Mouse (Mus musculus): ENCODE data around the gene Mllt11. TPM values are rescaled to one million over a fixed set of nuclear protein-coding genes. Genes with fewer than 3 reads are reported as not detected.

The Mllt11 gene
- polyA plus RNA-seq, 1 experiment from 2014 or later: 282 TPM

DNA sequence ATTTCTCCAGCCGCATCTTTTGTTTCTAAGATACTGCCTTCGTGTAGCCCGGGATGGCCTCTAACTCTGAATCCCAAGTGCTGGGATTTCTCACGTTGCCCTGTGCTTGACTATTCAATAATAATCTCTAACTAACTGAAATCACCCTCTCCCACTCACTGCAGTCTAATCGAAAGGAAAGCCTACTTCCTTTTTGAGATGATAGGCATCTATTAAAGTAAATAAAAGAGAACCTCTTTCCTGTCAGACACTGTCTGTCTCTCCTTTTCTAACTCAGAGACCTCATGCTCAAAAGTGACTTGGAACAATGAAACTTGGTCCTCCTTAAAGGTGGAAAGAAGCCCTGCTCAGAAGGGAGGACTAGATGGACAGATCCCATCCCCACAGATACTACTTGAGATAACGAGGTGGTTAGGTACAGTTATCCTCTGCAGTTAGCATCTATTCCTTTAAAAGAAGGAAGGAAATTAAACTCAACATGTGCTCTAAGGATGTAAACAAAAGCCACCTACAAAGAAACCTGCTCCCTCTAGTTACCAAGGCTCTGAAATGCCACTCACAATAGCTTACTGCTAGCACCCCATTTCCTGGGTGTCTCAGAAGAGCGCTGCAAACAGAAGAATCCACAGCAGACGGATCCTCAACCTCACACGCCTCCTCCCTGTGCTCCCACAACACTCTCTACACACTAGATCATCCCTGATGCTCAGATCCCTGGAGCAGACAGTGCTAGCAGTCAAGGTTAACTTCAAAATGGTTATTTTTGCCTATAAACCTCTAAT lies 47.0 kb downstream of the Mllt11 start:
- no peak overlapping the region for H3K4me3 ChIP-seq (ENCODE audit: low read length)
- H3K9me3 ChIP-seq (ENCODE audit: control insufficient read depth, low read length): no peaks in the 10 kb centered on the region
- no peak overlapping the region for H3K27ac ChIP-seq (ENCODE audit: low read depth, low read length)
- 95% methylated on average over 9 of the region's 9 CpGs for WGBS
- no peak for ATAC-seq
- no peaks in the 10 kb centered on the region for H3K27me3 ChIP-seq (replicated peaks; ENCODE audit: control insufficient read depth, insufficient read depth, low read length)
- H3K36me3 ChIP-seq (ENCODE audit: control insufficient read depth, insufficient read depth, low read length): peaks cover 14% of the 10 kb centered on the region
- H3K9ac ChIP-seq (ENCODE audit: low read depth, low read length): no peak overlapping the region
- H3K4me2 ChIP-seq (ENCODE audit: low read length): no peak overlapping the region
- H3K4me1 ChIP-seq (ENCODE audit: control insufficient read depth, insufficient read depth, low read depth, low read length): no peaks in the 10 kb centered on the region

DNA sequence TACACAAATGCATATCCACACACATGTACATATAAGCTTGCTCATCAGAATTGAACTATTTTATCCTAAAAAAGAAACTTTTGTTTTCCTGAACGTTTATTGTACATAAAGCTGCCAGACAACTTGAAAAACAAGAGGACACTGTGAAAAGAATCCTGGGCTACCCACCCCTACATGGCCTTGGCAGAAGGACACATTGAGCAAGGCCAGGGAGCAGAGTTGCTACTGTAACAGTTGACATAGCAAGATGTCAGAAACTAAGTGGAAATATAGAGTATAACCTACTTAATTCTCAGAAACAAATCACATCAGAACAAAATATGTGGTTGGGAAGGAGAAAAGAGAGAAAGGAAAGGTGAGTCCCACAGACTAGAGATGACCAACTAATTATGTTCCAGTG lies 50.1 kb downstream of the Mllt11 start:
- Histone ChIP-seq H3K36me3 (ENCODE audit: control insufficient read depth, insufficient read depth, low read length) (peaks cover 3% of the 10 kb centered on the region; the same call in 1 of the 2 replicates), H3K27me3 (replicated peaks; ENCODE audit: control insufficient read depth, insufficient read depth, low read length) (no peaks in the 10 kb centered on the region), H3K9me3 (ENCODE audit: control insufficient read depth, low read length) (no peaks in the 10 kb centered on the region), H3K4me2 (ENCODE audit: low read length) (no peak overlapping the region), H3K9ac (ENCODE audit: low read depth, low read length) (no peak overlapping the region), H3K4me3 (ENCODE audit: low read length) (no peak overlapping the region), H3K27ac (ENCODE audit: low read depth, low read length) (no peak overlapping the region), H3K4me1 (ENCODE audit: control insufficient read depth, insufficient read depth, low read depth, low read length) (no peaks in the 10 kb centered on the region)
- ATAC-seq: no peak
- 61% methylated on average over 1 of the region's 1 CpGs for WGBS

DNA sequence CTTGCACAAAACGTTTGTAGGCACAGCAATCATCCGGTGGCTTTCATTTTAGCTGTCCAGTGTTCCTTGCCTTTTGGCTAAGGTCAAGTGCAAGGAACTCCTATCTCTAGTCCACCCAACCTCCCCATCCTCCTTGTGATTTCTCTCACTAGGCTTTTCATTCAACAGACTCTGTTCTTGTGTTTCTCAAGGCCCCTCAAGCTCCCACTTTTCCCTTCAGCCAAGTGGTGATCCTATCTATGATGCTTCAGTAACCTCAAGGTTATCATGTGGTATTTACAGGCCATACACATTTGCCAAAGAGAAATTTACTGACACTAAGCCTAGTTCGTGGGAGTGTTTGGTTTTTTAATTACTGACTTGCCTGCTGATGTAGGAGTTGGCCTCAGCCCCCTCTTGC lies 52.1 kb downstream of the Mllt11 start:
- no peak for ATAC-seq
- no peak overlapping the region for H3K9ac ChIP-seq (ENCODE audit: low read depth, low read length)
- H3K27ac ChIP-seq (ENCODE audit: low read depth, low read length): no peak overlapping the region
- H3K4me3 ChIP-seq (ENCODE audit: low read length): no peak overlapping the region
- H3K9me3 ChIP-seq (ENCODE audit: control insufficient read depth, low read length): no peaks in the 10 kb centered on the region
- WGBS: 74% methylated on average over 3 of the region's 3 CpGs
- H3K4me1 ChIP-seq (ENCODE audit: control insufficient read depth, insufficient read depth, low read depth, low read length): no peaks in the 10 kb centered on the region
- no peak overlapping the region for H3K4me2 ChIP-seq (ENCODE audit: low read length)
- H3K27me3 ChIP-seq (replicated peaks; ENCODE audit: control insufficient read depth, insufficient read depth, low read length): no peaks in the 10 kb centered on the region
- no peaks in the 10 kb centered on the region for H3K36me3 ChIP-seq (ENCODE audit: control insufficient read depth, insufficient read depth, low read length)

DNA sequence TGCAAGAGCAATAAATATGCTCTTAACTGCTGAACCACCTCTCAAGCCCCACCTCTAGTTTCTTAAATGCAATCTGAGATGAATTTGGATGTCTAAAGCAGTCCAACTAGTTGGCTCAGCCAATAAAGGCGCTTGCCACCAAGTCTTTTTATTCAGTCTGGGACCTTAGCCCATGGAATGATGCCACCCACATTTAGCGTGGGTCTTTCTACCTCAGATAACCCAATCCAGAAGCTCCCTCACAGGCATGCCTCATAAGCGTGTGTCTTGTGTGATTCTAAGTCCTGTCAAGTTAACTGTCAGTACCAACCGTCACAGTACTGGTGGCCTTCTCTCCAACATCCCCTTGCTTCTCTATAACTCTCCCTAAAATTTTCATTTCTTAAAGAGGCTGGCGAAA lies 53.0 kb downstream of the Mllt11 start:
- H3K27ac ChIP-seq (ENCODE audit: low read depth, low read length): no peak overlapping the region
- WGBS: 84% methylated on average over 5 of the region's 5 CpGs
- H3K27me3 ChIP-seq (replicated peaks; ENCODE audit: control insufficient read depth, insufficient read depth, low read length): no peaks in the 10 kb centered on the region
- H3K4me1 ChIP-seq (ENCODE audit: control insufficient read depth, insufficient read depth, low read depth, low read length): peaks cover 2% of the 10 kb centered on the region; the same call in 1 of the 2 replicates
- H3K4me3 ChIP-seq (ENCODE audit: low read length): no peak overlapping the region
- H3K9me3 ChIP-seq (ENCODE audit: control insufficient read depth, low read length): no peaks in the 10 kb centered on the region
- ATAC-seq: no peak
- no peak overlapping the region for H3K9ac ChIP-seq (ENCODE audit: low read depth, low read length)
- no peak overlapping the region for H3K4me2 ChIP-seq (ENCODE audit: low read length)
- no peaks in the 10 kb centered on the region for H3K36me3 ChIP-seq (ENCODE audit: control insufficient read depth, insufficient read depth, low read length)

DNA sequence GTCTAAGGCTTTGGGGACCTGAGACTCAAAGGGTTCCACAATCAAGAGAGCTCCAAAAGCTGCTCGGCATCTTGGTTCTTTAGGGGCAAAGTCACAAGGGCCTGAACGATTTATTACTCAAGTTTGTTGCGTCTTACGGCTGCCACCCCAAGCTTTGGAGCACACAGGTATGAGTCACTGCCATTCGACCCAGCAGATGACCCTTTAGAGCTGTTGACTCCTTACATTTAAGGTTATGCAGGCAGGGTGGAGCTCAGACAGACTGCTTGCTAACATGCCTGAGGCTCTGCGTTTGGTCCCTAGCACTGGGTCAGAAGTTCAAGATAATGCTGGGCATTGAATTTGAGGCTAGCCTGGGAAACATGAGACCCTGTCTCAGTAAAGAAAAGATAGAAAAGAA lies 54.4 kb downstream of the Mllt11 start:
- 80% methylated on average over 6 of the region's 6 CpGs for WGBS
- no peak overlapping the region for H3K27ac ChIP-seq (ENCODE audit: low read depth, low read length)
- no peak overlapping the region for H3K4me3 ChIP-seq (ENCODE audit: low read length)
- no peaks in the 10 kb centered on the region for H3K9me3 ChIP-seq (ENCODE audit: control insufficient read depth, low read length)
- ATAC-seq: no peak
- H3K4me1 ChIP-seq (ENCODE audit: control insufficient read depth, insufficient read depth, low read depth, low read length): peaks cover 8% of the 10 kb centered on the region; the same call in 1 of the 2 replicates
- no peak overlapping the region for H3K4me2 ChIP-seq (ENCODE audit: low read length)
- peaks cover under 1% of the 10 kb centered on the region; the same call in 1 of the 2 replicates for H3K27me3 ChIP-seq (replicated peaks; ENCODE audit: control insufficient read depth, insufficient read depth, low read length)
- no peak overlapping the region for H3K9ac ChIP-seq (ENCODE audit: low read depth, low read length)
- H3K36me3 ChIP-seq (ENCODE audit: control insufficient read depth, insufficient read depth, low read length): peaks cover 4% of the 10 kb centered on the region

DNA sequence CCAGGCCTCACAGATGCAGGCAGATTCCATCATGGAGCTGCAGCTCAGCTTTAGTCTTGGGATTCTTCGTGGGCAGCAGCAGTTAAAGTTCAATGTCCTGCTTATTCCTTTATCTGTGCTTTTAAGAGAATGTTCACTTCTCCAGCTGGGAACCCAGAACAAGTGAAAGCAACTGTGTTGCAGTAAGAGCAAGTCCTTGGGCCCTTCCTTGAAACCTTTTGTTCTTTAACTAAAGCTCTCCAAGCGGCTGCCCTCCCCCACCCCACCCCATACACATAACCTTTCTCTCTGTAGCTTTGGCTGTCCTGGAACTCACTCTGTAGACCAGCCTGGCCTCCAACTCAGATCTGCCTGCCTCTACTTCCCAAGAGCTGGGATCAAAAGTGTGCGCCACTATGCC lies 55.5 kb downstream of the Mllt11 start:
- WGBS: 61% methylated on average over 3 of the region's 3 CpGs
- Histone ChIP-seq H3K27ac (ENCODE audit: low read depth, low read length) (no peak overlapping the region), H3K4me2 (ENCODE audit: low read length) (no peak overlapping the region), H3K36me3 (ENCODE audit: control insufficient read depth, insufficient read depth, low read length) (peaks cover 15% of the 10 kb centered on the region), H3K27me3 (replicated peaks; ENCODE audit: control insufficient read depth, insufficient read depth, low read length) (peaks cover 2% of the 10 kb centered on the region; the same call in 1 of the 2 replicates), H3K9ac (ENCODE audit: low read depth, low read length) (no peak overlapping the region), H3K4me1 (ENCODE audit: control insufficient read depth, insufficient read depth, low read depth, low read length) (peaks cover 8% of the 10 kb centered on the region; the same call in 1 of the 2 replicates), H3K4me3 (ENCODE audit: low read length) (no peak overlapping the region), H3K9me3 (ENCODE audit: control insufficient read depth, low read length) (no peaks in the 10 kb centered on the region)
- ATAC-seq: no peak

DNA sequence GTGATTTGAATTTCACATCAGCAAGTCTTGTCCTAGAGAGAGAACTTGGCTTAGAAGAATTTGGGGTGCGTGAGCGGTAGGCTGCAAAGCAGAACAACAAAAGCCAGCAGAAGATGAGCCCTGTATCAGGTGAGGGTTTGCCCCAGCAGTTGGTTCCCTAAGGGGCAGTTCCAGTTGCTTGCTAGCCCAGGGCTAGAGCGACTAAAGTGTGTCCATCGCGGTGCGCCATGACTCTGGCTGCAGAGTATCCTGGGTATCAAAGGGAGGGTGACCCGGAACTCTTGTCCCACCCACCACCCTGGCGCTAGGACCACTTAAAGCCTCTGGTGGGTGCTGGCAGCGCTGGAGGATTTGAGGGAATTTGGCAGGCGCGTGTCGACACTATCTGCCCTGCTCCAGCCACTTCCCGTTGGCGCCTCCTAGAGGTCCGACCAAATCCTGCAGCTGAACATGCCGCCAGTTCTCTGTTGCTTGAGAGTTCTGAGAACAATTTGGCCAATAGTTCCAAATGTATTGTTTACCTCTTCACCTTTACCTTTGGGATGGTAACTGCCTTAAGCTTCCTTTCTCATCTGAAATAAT lies 57.9 kb downstream of the Mllt11 start:
- H3K36me3 ChIP-seq (ENCODE audit: control insufficient read depth, insufficient read depth, low read length): peaks cover 37% of the 10 kb centered on the region
- H3K4me1 ChIP-seq (ENCODE audit: control insufficient read depth, insufficient read depth, low read depth, low read length): peaks cover 8% of the 10 kb centered on the region; the same call in 1 of the 2 replicates
- peak overlapping the region; percentile 49 for H3K4me2 ChIP-seq (ENCODE audit: low read length)
- 0 out of 2 replicates have a peak overlapping the region, but pooled peaks have one; percentile 1 for H3K4me3 ChIP-seq (ENCODE audit: low read length)
- peak overlapping the region; percentile 50; the same call in 1 of the 2 replicates for H3K9ac ChIP-seq (ENCODE audit: low read depth, low read length)
- peaks cover 6% of the 10 kb centered on the region for H3K27me3 ChIP-seq (replicated peaks; ENCODE audit: control insufficient read depth, insufficient read depth, low read length)
- ATAC-seq: peak; percentile 53
- no peak overlapping the region for H3K27ac ChIP-seq (ENCODE audit: low read depth, low read length)
- no peaks in the 10 kb centered on the region for H3K9me3 ChIP-seq (ENCODE audit: control insufficient read depth, low read length)
- 14% methylated on average over 16 of the region's 16 CpGs for WGBS

DNA sequence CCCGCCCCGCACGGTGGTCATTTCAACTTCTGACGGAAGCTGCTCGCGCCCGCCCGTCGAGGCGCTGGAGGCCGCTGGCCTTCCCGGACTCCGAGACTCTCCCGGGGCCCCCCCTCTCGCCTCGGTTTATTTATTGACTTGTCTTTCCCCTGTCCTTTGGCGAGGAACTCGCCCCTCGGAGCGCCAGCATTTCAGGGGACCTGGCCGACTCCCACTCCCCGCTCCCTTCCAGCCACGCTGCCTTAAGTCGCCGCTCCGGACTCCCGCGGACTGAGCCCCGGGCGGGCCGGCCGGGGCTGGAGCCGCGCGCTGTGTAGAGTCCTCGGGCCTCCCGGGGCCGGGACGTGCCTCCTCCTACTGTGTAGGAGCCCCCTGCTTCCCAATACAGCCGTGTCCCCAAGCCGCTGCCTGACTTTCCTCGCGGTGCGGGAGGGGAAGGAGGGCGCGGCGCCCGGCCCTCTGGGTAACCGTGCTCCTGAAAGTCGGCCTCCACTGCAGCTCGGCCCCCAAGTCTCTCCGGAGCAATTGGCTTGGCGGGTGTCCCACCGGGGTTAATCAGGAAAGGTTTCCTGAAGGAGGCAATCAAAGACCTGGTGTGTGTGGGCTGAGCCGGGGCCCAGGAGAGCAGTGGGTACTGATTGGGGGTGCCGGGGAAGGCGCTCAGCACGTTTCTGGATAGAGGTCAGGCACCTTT lies 58.6 kb downstream of the Mllt11 start:
- peaks cover 6% of the 10 kb centered on the region for H3K27me3 ChIP-seq (replicated peaks; ENCODE audit: control insufficient read depth, insufficient read depth, low read length)
- 9% methylated on average over 53 of the region's 58 CpGs for WGBS
- peaks cover 44% of the 10 kb centered on the region for H3K36me3 ChIP-seq (ENCODE audit: control insufficient read depth, insufficient read depth, low read length)
- H3K9ac ChIP-seq (ENCODE audit: low read depth, low read length): peak overlapping the region; percentile 50
- H3K4me1 ChIP-seq (ENCODE audit: control insufficient read depth, insufficient read depth, low read depth, low read length): peaks cover 8% of the 10 kb centered on the region; the same call in 1 of the 2 replicates
- peak overlapping the region; percentile 21; the same call in 1 of the 2 replicates for H3K4me3 ChIP-seq (ENCODE audit: low read length)
- H3K4me2 ChIP-seq (ENCODE audit: low read length): peak overlapping the region; percentile 49
- no peaks in the 10 kb centered on the region for H3K9me3 ChIP-seq (ENCODE audit: control insufficient read depth, low read length)
- ATAC-seq: peak; percentile 32; the same call in 1 of the 2 replicates
- H3K27ac ChIP-seq (ENCODE audit: low read depth, low read length): no peak overlapping the region

Measured in hindbrain, embryonic 16.5 days (tissue).